Mouse (Mus musculus) right cerebral cortex, postnatal 36 days (tissue): Measurements from ENCODE around the gene Cers5.

Experiments
- DNase-seq, 2 experiments: peaks; one replicate each; pipeline ENCODE4 v3.0.0; 2022; ENCODE audit warnings: low spot score in 2 of 2, mixed read lengths in 1 of 2

The Cers5 gene

DNA sequence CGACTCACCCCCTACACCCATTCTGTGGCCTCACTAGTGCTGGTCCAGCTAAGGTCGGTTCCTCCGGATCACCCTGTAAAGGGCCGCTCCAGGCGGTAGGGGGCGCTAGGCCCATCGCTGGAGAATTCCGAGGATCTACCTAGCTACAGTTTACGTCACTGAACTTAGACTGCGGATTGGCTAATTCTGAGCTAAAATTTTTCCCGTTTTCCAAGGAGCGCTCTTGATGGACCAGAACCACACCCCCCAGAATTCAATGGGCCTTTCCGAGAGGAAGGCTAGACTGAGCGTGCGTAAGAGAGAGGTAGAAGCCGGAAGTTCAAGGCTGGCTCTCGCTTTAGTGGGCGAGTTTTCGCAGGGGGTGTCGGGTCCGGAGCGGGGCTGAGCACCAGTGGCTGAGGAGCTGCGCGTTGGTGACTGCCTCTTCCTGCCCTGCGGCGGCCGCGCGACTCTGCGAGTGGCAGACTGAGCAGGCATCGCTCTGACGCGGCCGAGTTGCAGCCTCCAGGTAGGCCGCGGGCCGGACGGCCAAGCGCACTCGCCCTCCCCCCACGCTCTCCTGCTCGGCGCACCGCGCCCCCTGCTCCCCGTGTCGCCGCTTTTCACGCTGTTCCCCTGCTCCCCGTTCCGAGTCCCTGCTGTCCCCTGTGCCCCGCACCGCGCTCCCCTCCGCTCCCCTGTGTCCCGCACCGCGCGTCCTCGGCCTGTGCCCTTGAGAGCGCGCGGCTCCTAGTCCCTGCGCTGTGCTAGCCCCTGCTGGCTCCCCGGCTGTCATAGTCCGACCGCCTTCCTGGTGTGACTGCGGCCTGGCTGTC lies 47.1 kb downstream of the Cers5 start, which contains the start of gene Cox14:
Gene Cox14, plus strand, starts transcription at position 278 of the 815 bp plus-strand sequence.
- peak; percentile 91 to 98 for DNase-seq

DNA sequence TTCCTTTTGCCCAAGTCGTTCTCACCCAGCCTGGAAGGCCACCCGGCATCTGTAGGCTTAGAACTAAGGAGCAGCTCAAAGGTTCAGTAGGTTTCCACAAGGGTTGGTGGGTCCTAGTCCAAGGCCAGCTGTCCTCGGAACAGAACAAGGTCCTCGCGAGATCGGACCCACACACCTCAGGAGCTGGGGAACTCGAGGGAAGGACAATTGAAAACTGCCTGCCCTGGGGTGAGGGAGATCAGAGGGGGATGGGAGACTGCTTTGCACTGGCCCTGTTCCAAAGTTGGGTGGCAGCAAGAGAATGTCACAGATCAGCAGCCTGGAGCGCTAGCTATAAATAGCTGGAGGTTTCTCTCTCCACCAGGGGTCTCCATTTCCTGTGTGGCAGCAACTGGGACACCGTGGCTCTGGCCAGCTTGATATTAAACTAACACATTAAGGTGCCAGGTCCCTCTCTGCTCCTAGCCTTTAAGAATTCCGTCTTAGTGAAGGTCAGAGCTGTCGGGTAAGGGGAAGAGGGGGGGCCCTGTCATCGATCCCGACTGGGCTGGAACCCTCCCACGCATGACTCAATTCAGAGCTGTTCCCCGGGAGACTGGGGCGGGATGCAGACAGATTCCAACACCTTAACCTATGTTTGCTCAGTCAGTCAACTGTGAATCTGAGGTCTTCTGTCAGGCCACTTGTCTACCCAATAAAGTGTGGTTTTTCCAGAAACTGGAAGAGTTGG lies 48.2 kb downstream of the Cers5 start:
- DNase-seq = peak; percentile 59 to 60

DNA sequence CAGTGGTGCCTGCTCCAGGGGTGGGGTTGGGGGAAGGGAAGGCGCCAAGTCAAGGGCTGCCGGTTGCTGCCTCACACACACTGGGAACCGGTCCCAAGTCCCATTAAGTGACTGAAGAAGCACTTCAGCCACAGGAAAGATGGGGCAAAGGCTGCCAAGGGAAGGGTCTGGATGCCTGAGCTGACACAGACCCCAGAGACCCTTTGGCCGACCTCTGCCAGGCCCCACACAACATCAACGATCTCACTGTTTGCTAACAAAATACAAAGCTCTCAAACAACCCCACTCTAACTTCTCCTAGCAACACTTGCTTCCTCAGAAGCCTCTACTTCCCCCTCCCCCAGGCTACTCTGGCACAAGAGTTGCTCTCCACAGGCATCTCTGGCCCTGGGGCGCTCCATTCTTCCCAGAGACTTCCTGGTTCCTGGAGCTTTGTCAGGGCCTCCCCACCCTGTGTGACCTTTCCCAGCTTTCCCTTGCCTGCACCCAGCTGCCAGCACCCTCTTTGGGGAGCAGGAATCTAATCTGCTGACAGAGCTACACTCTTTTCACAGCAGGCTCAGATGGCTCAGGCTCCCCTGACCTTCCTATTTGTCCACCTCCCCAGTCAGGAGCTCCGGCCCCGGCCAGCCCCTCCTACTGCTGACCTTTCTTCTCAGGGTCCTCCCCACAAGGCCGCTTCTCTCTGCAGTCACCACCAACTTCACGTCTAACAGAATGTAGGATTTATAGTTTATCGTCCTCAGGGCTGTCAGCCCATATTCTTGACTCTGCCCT lies 49.0 kb downstream of the Cers5 start:
- peak in 1 of 2 experiments; percentile 52 for DNase-seq

DNA sequence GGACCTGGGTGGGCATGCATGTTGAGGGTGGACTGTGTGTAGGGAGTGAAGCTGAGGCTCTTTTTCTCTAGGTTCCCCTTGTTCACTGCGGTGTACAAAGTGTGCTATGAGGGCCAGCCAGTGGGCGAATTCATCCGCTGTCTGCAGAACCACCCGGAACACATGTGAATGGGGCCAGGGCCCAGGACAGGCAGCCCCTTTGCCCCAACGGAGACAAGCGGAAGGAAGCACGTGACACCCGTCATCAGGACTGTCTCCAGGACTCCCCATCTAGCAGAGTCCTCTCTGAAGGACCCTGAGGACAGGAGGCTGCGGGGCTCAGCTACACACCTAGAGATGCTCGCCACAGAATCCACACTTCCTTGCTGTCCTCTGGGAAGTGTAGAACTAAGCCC lies 49.6 kb downstream of the Cers5 start:
- DNase-seq = no peak

DNA sequence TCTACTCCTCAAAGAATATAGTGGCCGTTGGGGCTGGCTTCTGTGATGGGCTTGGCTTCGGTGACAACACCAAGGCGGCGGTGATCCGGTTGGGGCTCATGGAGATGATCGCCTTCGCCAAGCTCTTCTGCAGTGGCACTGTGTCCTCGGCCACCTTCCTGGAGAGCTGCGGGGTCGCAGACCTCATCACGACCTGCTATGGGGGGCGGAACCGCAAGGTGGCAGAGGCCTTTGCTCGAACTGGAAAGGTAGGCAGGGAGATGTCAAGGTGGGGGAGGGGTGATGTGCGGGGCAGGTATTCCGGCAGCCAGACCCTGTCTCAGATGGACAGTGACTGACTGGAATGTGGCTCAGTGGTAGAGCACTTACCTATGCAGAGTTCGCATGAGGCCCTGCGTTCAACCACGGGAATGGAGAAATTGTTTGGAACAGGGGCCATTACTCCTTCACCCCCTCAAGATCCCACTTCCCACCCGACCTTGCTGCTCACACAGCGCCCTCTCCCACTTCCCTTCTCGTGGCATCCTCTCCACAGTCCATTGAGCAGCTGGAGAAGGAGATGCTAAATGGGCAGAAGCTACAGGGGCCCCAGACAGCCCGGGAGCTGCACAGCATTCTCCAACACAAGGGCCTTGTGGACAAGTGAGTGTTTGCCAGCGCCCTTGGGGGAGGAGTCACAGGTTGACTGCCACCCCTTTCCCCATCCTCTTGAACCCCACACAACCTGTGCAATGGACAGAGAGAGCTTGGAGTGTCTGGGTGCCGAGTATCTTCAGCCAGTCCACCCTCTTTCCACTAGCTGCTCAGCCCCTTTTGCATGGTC lies 50.6 kb downstream of the Cers5 start:
- no peak for DNase-seq

DNA sequence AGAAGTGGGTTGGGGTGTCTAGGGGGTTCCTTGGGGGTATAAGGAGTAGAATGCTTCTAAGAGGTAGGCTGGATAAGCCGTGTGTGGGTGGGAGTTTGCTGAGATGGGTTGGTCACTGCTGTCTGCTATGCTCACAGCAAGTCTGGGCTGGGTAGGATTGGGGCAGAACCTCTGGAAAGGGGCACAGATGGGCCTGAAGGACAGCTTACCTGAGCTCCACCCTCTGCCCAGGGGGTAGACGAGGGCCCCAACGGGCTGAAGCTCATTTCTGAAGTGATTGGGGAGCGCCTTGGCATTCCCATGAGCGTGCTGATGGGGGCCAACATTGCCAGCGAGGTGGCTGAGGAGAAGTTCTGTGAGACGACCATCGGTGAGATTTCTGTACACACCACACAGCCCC lies 52.8 kb downstream of the Cers5 start:
- DNase-seq = no peak

DNA sequence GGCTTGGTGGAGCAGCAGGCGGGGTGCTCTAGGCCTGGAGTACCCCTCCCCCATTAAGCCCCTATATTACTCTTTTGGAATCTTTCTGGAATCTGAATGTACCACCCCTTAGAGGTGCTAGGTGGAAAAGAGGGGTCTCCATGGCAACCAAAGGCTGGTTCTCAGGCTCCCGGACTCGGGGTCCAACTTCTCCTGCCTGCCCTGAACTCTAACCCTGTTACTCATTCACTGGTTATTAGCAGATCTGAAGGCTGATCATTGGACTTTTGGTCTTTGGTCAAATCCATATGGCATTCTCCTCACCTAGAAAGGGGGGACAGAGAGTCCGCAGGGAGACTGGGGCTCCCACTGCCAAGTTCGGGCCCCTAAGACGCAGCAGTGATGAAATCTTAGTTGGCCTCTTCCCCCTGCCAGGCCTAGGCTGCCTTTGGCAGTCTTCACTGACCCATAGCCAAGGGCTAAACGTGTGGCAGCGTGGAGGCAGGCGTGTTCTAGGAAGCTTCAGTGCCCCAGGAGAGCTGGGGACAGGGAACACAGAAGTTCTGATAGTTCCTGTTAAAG lies 54.1 kb downstream of the Cers5 start:
- no peak for DNase-seq

DNA sequence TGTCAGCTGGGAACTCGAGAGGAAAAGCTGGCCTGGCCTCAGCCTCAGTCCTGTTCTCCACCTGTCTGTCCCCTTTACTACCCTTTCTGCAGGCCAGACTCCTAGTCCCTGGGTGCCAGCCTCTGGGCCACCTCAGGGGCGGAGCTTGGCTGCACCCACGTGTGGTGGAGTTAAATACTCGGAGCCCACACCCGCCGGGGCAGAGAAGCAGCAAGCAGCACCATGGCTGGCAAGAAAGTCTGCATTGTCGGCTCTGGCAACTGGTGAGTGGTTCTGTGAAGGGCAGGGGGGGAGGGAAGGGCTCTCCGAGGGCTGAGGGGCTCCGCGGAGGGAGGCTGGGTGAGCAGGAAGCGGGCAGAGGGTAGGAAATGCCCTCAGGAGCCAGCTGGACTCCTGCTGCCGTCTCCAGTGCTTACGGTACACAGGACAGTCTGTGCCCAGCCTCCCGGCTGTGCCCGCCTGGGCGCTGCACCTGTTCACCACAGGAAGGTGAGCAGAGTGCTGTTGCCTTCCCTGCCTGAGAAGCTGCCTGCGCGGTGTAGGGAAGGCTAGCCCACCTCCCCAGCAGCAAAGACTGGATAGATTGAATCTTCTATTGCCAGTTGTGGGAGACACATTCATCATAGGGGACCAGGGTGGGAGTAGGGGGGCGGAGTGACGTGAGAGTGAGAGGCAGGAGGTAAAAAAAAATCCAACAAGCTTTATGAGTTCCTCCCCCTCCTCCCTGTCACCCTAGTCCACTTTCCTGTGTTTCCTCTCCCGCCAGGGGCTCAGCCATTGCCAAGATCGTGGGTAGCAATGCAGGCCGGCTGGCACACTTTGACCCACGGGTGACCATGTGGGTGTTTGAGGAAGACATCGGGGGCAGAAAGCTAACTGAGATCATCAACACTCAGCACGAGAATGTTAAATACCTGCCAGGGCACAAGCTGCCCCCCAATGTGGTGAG lies 55.0 kb downstream of the Cers5 start, which contains the start of gene Gpd1:
Gene Gpd1, plus strand, starts transcription at position 130 of the 949 bp plus-strand sequence.
- peak; percentile 59 to 64 for DNase-seq

DNA sequence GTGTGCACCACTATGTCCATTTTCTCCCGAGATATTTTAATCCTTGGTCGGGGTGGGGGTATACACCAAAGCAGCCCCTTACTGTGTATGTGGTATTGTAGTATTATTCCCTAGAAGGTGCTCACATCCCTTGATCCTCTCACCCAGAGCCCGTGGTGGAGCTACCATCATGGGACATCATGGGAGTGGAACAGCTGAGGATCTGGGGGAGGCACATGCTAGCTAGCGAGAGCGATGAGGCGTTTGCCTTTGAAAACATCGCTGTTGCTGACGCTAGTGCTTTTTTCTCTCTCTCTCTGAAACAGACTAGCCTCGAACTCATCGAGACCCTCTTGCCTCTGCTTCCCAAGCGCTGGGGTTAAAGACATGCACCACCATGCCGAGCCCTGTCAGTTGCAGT lies 55.9 kb downstream of the Cers5 start:
- no peak for DNase-seq

DNA sequence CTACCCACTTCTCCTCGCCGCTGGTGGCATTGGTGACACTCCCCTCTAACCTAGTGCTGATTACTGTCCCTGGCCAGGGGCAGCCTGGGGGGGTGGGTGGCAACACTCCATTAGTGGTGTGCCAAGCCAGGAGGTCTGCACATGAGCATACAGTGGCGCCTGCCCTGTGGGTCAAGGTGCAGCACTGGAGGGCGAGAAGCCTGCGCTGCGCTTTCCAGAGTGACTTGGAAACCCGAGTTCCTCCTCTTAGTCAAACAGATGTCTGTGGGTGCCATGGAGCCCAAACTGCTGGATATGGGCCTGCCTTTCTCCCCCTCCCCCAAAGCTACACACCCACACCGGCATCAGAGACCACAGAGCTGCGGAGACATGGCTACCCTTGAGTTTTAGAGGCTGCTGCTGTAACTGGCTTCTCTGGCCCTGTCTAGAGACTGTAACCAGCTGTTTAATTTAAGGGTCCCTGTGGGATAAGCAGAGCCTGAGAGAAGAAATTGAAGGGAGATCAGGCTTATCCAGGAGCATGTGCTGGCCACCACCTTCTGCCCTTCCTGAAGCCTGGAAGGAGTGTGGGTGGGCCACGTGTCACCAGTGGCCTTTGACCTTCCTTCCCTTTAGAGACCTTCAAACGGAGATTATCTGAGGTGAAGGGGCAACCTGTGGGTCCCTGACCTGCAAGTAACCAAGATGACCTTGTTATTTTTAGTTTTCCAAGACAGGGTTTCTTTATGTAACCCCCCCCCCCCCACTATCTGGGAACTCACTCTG lies 56.5 kb downstream of the Cers5 start:
- no peak for DNase-seq

DNA sequence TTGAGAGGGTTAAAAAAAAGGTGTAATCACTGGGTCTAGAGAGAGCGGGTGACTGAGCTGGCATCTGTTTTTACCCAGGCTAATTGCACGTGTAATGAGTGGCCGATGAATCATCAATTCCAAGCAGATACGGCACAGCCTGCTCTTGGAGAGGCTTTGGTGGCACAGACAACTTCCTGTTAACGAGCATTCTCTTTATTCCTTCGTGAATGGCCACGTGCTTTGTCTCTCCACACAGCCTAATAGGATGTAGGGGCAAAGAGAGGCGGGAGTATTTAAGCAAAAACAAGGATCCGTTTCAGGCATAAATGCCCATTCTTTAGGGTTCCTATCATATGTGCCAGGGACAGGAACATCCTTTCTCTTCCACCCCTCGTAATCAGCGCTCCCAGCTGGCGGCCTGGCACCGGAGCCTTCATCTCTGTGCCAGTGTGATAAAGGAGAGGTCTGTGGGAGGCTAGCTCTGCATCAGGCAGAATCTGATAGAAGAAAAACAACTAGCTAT lies 57.3 kb downstream of the Cers5 start:
- peak; percentile 59 to 67 for DNase-seq

DNA sequence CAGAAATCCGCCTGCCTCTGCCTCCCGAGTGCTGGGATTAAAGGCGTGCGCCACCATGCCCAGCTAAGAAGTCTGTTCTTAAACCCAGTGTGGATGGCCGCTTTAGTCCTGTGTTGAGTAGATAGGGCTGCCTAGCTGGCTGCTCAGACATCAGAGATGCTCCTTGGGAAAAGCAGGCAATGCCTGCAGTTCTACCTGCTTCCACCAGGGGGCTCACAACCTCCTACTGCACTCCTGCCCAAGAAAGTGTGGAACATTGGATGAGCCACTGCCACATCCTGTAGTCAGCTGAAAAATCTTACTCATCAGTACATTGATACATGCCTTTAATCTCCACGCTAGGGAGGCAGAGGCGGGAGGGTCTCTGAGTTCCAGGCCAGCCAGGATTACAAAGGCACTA lies 57.8 kb downstream of the Cers5 start:
- DNase-seq = peak; percentile 83 to 88

DNA sequence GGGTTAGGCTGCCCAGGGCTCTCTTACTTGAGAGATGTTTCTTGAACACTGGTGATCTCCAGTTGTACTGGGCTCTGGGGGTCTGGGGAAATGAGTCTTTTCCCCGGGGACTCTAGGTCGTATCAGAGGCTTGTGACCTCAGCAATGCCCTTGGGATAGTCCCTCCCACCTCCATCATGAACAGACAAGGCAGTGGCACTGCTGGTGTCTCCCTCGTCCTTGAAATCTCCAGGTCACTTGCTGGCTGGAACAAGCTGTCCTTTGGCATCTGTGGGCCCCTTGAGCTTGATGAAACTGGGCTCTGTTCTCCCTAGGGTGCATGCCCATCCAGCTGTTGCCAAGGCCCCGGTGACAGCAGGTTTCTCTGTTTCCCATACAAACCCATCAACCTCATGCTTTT lies 58.5 kb downstream of the Cers5 start:
- no peak for DNase-seq

DNA sequence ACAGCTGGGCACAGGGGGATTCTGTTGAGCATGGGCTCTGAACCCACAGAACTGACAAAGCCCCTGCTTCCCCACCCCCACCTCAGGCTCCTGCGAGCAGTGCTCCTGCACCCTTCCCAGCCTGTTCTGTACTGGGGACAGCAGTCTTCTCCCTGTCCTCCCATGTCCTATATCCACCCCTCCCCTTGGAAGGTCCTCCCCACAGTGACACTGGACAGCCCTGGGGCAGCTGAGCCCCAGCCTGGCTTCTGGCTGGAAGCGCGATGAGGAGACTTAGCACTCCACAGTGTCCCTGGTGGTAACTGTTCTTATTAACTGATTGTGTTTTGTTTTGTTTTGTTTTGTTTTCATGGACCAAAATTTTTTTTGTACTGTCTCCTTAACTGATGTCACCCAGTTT lies 59.1 kb downstream of the Cers5 start:
- no peak for DNase-seq

DNA sequence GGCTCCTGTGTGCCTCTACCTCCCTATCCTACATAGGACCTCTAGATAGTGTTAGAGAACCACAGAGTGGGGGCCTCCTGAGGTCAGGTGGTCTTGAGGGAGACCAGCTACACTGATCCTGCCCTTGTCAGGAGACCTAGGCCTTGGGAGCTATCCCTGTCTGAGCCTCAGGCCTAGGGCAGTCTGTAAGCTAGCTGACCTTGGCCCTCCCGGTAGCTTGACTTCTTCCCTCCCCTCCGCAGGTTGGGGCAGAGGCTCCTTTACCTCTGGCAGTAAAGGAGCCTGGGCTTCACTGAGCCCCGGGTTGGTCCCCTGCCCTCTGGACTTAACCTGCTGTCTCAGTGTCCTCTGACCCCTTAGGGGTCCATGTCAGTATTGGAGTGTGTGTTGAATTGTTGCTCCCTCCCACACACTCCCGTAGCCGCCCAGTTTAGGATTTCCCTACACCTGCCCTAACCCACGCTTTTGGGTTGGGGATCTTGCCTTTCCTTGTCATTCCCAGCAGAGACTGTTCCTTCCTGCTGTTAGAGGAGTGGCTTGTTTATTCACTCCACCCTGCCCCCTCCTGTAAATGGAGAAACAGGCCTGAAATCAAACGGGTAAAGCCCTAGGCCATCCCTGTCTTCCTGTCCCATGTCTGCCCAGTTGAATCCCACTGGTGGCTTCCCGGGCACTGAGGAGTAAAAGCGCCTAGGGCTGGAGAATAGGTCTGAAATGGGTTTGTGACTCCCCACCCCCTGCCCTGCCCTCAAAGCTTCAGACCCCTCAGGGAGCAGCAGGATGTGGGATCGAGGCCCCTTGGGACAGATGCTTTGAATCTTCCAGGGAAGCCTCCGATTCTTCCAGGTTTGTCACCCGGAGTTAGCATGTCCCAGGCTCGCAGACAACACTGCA lies 59.8 kb downstream of the Cers5 start:
- DNase-seq = no peak

DNA sequence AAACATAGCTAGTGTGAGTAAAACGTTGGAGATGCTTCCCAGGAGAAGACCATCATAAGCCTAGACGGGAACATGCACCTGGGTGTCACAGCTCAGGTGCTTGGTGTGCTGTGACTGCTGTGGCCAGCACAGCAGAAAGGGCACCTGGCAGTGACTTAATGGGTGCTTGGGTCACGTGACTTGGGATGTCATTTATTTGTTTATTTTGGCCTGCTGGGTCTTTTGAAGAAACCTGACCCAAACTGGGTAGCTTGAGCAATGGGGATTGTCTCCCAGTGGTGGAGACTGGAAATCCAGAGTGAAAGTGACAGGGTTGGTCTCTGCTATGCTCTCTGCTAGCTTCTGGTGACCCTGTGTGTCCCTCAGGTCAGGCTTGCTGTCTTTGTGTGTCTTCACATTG lies 61.2 kb downstream of the Cers5 start:
- DNase-seq = no peak

DNA sequence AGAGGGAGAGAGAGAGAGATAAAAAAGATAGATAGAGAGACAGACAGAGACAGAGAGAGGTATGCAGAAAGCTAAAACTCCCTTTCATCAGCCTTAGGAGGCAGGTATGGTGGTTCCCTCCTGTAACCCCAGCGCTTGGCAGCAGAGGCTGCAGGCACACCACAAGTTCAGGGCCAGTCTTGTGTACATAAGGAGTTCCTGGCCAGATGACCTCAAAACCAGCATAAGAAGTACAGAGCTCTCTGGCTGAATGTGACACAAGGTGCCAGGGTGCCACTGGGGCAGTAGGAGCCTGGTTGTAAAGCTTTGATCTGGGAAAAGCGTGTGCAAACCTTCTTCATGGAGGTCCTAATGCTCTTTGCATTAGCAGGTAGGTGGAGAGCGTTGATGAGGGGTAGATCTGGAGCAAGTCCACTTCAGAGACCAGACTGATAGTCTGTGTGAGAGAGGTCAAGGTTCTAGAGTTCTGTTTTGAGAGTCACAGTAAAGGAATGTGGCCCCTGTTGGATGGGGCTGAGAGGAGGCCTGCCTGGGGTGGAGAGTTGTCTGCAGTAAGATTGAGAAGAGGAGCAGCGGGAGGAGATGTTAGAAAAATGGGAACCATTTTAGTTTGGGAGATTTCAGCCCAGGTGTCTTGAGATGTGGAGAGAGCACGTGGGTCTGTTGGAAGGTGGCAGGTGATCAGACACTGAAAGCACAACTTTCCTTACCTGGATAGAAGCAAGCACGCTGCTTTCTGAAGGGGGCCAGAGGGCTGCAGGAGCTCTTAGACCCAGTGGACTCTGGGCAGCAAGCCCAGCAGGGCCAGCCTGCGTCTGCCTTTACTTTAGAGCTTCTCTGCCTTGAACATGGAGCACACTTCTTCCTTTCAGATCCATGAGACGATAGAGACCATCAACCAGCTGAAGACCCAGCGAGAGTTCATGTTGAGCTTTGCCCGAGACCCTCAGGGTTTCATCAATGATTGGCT lies 62.2 kb downstream of the Cers5 start:
- DNase-seq = no peak
